Mouse (Mus musculus) lung, postnatal 0 days (tissue): ENCODE results near the gene Fuom. TPM values are rescaled to one million over a fixed set of nuclear protein-coding genes. Genes with fewer than 3 reads are reported as not detected.

Experiments used
- ATAC-seq: fragments of 200-750 bp; cut with Nextera tagmentation; 2 replicates; pipeline ENCODE4 v1.8.0; 2017; ENCODE audit warnings: moderate library complexity
- DNase-seq: peaks from one replicate; pipeline ENCODE4 v3.0.0-alpha.2; 2016; ENCODE audit warnings: low spot score
- H3K27ac ChIP-seq: fragments of 300-500 bp; sonication (generic); 2 replicates; pipeline ENCODE4 v1.5.1; 2014; ENCODE audit warnings: antibody characterized with exemption, mild to moderate bottlenecking, low read length, mixed read lengths
- H3K27me3 ChIP-seq: fragments of 300-500 bp; sonication (generic); replicated peaks from 2 replicates; pipeline ENCODE4 v1.6.1; 2014; ENCODE audit warnings: low read length, mixed read lengths; ENCODE audit not compliant: insufficient read depth
- H3K36me3 ChIP-seq: fragments of 300-500 bp; sonication (generic); 2 replicates; pipeline ENCODE4 v1.6.1; 2014; ENCODE audit warnings: low read length, mixed read lengths; ENCODE audit not compliant: insufficient read depth
- H3K4me1 ChIP-seq: fragments of 300-500 bp; sonication (generic); 2 replicates; pipeline ENCODE4 v1.6.1; 2014; ENCODE audit warnings: antibody characterized with exemption, low read depth, low read length, mixed read lengths; ENCODE audit not compliant: insufficient read depth
- H3K4me2 ChIP-seq: fragments of 300-500 bp; sonication (generic); replicated peaks from 2 replicates; pipeline ENCODE4 v1.6.1; 2014; ENCODE audit warnings: low read depth, mild to moderate bottlenecking, low read length, moderate library complexity, mixed read lengths
- H3K4me3 ChIP-seq: fragments of 300-500 bp; sonication (generic); 2 replicates; pipeline ENCODE4 v1.5.1; 2014; ENCODE audit warnings: low read depth, low read length
- H3K9ac ChIP-seq: fragments of 300-500 bp; sonication (generic); replicated peaks from 2 replicates; pipeline ENCODE4 v1.6.1; 2014; ENCODE audit warnings: low read depth, mild to moderate bottlenecking
- H3K9me3 ChIP-seq: fragments of 300-500 bp; sonication (generic); 2 replicates; pipeline ENCODE4 v1.6.1; 2016; ENCODE audit warnings: low read length, mixed read lengths
- CTCF ChIP-seq: IDR thresholded peaks from 2 replicates; pipeline ENCODE4 v1.5.1; 2016; ENCODE audit warnings: antibody characterized with exemption, mild to moderate bottlenecking
- EP300 ChIP-seq: IDR thresholded peaks from 2 replicates; pipeline ENCODE4 v1.6.1; 2016; ENCODE audit warnings: antibody characterized with exemption, mild to moderate bottlenecking, control low read depth
- WGBS: fragments of 180-500 bp; shearing (Covaris S2); extraction: QIAGEN DNeasy Blood & Tissue Kit; methylation state at CpG from one replicate; pipeline ENCODE4 v1.1.7; 2014; 5-methylcytosine and 5-hydroxymethylcytosine counted together
- polyA plus RNA-seq: library from polyadenylated mRNA; unstranded; fragments of >200 nt; fragmentation: Nextera tagmentation; extraction: Ambion mirVana; gene quantifications from 2 replicates; pipeline ENCODE4 v1.2.1, GENCODE M21; 2015

Gene Fuom
- polyA plus RNA-seq = 18.8 and 19.0 TPM in 2 replicates

GRCm38 (mm10) chr7:140101993-140102860 is at the start of gene Fuom:
Gene Fuom, minus strand, starts transcription at chr7:140102441.
- no peaks in the 10 kb centered on the region for H3K4me1 ChIP-seq
- H3K27me3 ChIP-seq = no peaks in the 10 kb centered on the region
- H3K4me3 ChIP-seq = peak within 1 kb of the TSS; percentile 41
- DNase-seq (peak; percentile 82), ATAC-seq (peak; percentile 96)
- H3K9me3 ChIP-seq = no peaks in the 10 kb centered on the region
- WGBS = 2% methylated on average over 30 of the region's 30 CpGs
- H3K27ac ChIP-seq = no peak within 1 kb of the TSS
- no peak for TF ChIP-seq CTCF
- TF ChIP-seq EP300 = no peak
- H3K9ac ChIP-seq = peak within 1 kb of the TSS; percentile 29; the same call in 1 of the 2 replicates
- H3K4me2 ChIP-seq = peak within 1 kb of the TSS; percentile 69
- H3K36me3 ChIP-seq = peaks cover 6% of the 10 kb centered on the region; the same call in 1 of the 2 replicates

- no peaks in the 10 kb centered on the region for H3K9me3 ChIP-seq
- H3K4me2 ChIP-seq = no peak overlapping the region
- 82% methylated on average over 4 of the region's 4 CpGs for WGBS
- H3K4me3 ChIP-seq = no peak overlapping the region
- H3K36me3 ChIP-seq = no peaks in the 10 kb centered on the region
- ATAC-seq = no peak
- no peak for DNase-seq
- no peak overlapping the region for H3K27ac ChIP-seq
- no peaks in the 10 kb centered on the region for H3K4me1 ChIP-seq
- no peak for TF ChIP-seq CTCF
- H3K27me3 ChIP-seq = no peaks in the 10 kb centered on the region
- no peak overlapping the region for H3K9ac ChIP-seq
Observed at GRCm38 (mm10) chr7:140144550-140144949, 42.3 kb upstream of the Fuom start.

GRCm38 (mm10) chr7:140141350-140141749 is 39.1 kb upstream of the Fuom start:
- peak; percentile 86 for TF ChIP-seq CTCF
- TF ChIP-seq EP300 = no peak
- ATAC-seq (0 out of 2 replicates have a peak, but pooled peaks have one; percentile 18), DNase-seq (peak; percentile 85)
- no peaks in the 10 kb centered on the region for H3K27me3 ChIP-seq
- peaks cover 3% of the 10 kb centered on the region; the same call in 1 of the 2 replicates for H3K4me1 ChIP-seq
- 4% methylated on average over 14 of the region's 14 CpGs for WGBS
- H3K4me3 ChIP-seq = no peak overlapping the region
- H3K36me3 ChIP-seq = no peaks in the 10 kb centered on the region
- H3K9ac ChIP-seq = no peak overlapping the region
- H3K4me2 ChIP-seq = no peak overlapping the region
- no peaks in the 10 kb centered on the region for H3K9me3 ChIP-seq
- no peak overlapping the region for H3K27ac ChIP-seq

GRCm38 (mm10) chr7:140138021-140138310 is 35.7 kb upstream of the Fuom start:
- TF ChIP-seq EP300 (no peak), CTCF (no peak)
- peak overlapping the region; percentile 66 for H3K9ac ChIP-seq
- no peaks in the 10 kb centered on the region for H3K9me3 ChIP-seq
- H3K27ac ChIP-seq = peak overlapping the region; percentile 69
- no peaks in the 10 kb centered on the region for H3K36me3 ChIP-seq
- H3K4me1 ChIP-seq = peaks cover 3% of the 10 kb centered on the region; the same call in 1 of the 2 replicates
- H3K4me3 ChIP-seq = peak overlapping the region; percentile 64
- under 1% methylated on average over 8 of the region's 8 CpGs for WGBS
- DNase-seq (no peak), ATAC-seq (no peak)
- H3K27me3 ChIP-seq = no peaks in the 10 kb centered on the region
- peak overlapping the region; percentile 80 for H3K4me2 ChIP-seq

GRCm38 (mm10) chr7:140137135-140138020 is 35.1 kb upstream of the Fuom start, which contains the start of gene Mtg1:
Gene Mtg1, plus strand, starts transcription at chr7:140137564.
- Histone ChIP-seq H3K4me2 (peak within 1 kb of the TSS; percentile 80), H3K4me1 (peaks cover 3% of the 10 kb centered on the region; the same call in 1 of the 2 replicates), H3K27me3 (no peaks in the 10 kb centered on the region), H3K9ac (peak within 1 kb of the TSS; percentile 66), H3K36me3 (no peaks in the 10 kb centered on the region), H3K27ac (peak within 1 kb of the TSS; percentile 69), H3K4me3 (peak within 1 kb of the TSS; percentile 64), H3K9me3 (no peaks in the 10 kb centered on the region)
- WGBS = 2% methylated on average over 35 of the region's 39 CpGs
- DNase-seq (peak; percentile 96), ATAC-seq (peak; percentile 99)
- TF ChIP-seq CTCF = peak; percentile 6; the same call in 1 of the 2 replicates
- no peak for TF ChIP-seq EP300
